Mouse (Mus musculus) cortical plate, adult 2 months (tissue): Measurements from ENCODE around the gene Ldlrad3.

ENCODE experiments used
- CTCF ChIP-seq: fragments of 200-500 bp; IDR thresholded peaks from 2 replicates; pipeline ENCODE4 v1.5.1; 2011; ENCODE audit warnings: mild to moderate bottlenecking, control low read depth, low read length; ENCODE audit not compliant: insufficient read depth; ENCODE audit errors: extremely low read depth
- POLR2A ChIP-seq: fragments of 200-500 bp; IDR thresholded peaks from 2 replicates; pipeline ENCODE4 v1.6.1; 2011; ENCODE audit warnings: mild to moderate bottlenecking, low read length, control low read depth; ENCODE audit not compliant: insufficient read depth; ENCODE audit errors: extremely low read depth

DNA sequence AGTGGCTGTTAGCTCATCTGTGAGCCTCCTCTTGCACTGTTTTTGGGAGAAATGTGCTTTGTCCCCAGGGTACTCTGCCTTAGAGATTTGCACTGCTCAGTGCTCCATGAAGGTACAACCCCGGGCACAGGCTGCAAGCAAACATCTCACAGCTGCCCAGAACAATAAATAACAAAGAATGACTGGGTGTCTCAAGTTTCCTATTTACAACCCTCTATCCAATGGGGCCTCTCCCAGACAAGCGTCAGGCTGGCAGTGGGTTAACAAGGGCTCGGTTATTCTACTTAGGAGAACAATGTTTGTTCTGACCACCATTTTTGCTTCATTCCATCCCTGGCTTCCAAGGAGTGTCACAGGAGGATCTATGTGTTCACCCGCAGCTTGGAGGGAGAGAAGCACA lies 25.9 kb upstream of the Ldlrad3 start:
- TF ChIP-seq POLR2A, result no peak
- TF ChIP-seq CTCF, result no peak
